Mouse (Mus musculus) CH12.LX (cell line): Measurements from ENCODE around the gene Rps27a. TPM values are rescaled to one million over a fixed set of nuclear protein-coding genes. Genes with fewer than 3 reads are reported as not detected.

ENCODE experiments used
- DNase-seq: peaks from one replicate; pipeline ENCODE4 v3.0.0-alpha.2; 2013; ENCODE audit errors: extremely low read depth
- H3K27ac ChIP-seq: 2 replicates; pipeline ENCODE4 v1.5.1; 2012; ENCODE audit warnings: low read depth, mild to moderate bottlenecking, control low read depth, moderate library complexity; ENCODE audit not compliant: insufficient read depth
- H3K27me3 ChIP-seq: replicated peaks from 2 replicates; pipeline ENCODE3; 2012; ENCODE audit warnings: inconsistent platforms
- H3K36me3 ChIP-seq, 2 experiments: replicated peaks in 1 of 2; 2 replicates each; pipeline versions ENCODE3 to v1.6.1; 2012; ENCODE audit warnings: inconsistent platforms in 1 of 2, low read length in 1 of 2, mild to moderate bottlenecking in 1 of 2, mixed read lengths in 1 of 2, moderate library complexity in 1 of 2; ENCODE audit not compliant: control insufficient read depth in 1 of 2, insufficient read depth in 1 of 2
- H3K4me1 ChIP-seq, 2 experiments: 2 replicates each; pipeline ENCODE4 v1.6.1; 2012; ENCODE audit warnings: inconsistent platforms in 1 of 2, moderate library complexity in 1 of 2; ENCODE audit not compliant: insufficient read depth in 2 of 2, control insufficient read depth in 1 of 2
- H3K4me2 ChIP-seq: 2 replicates; pipeline ENCODE4 v1.6.1; 2012; ENCODE audit warnings: low read depth, mild to moderate bottlenecking, control low read depth; ENCODE audit not compliant: poor library complexity, insufficient read depth, severe bottlenecking
- H3K4me3 ChIP-seq, 3 experiments: fragments of 150-350 bp in 1 of 3; sonication (generic) in 1 of 3; replicated peaks in 1 of 3; 2 replicates each; pipeline versions ENCODE3 to v1.5.1; 2011 to 2012; ENCODE audit warnings: low read depth in 2 of 3, low read length in 2 of 3, mild to moderate bottlenecking in 2 of 3, moderate library complexity in 2 of 3, control low read depth in 1 of 3, improper control_type of control experiment in 1 of 3, inconsistent platforms in 1 of 3, mixed read lengths in 1 of 3; ENCODE audit not compliant: poor library complexity in 1 of 3
- H3K79me2 ChIP-seq: replicated peaks from 2 replicates; pipeline ENCODE4 v1.6.1; 2012; ENCODE audit warnings: mild to moderate bottlenecking, moderate library complexity; ENCODE audit not compliant: control insufficient read depth, poor library complexity, insufficient read depth, severe bottlenecking; ENCODE audit errors: extremely low read depth
- H3K9ac ChIP-seq: 2 replicates; pipeline ENCODE4 v1.6.1; 2012; ENCODE audit warnings: low read depth, mild to moderate bottlenecking, control low read depth, moderate library complexity; ENCODE audit not compliant: insufficient read depth
- H3K9me3 ChIP-seq: replicated peaks from 2 replicates; pipeline ENCODE3; 2012; ENCODE audit warnings: low read length, inconsistent platforms, mixed read lengths
- BHLHE40 ChIP-seq: IDR thresholded peaks from 2 replicates; pipeline ENCODE4 v1.6.1; 2011; ENCODE audit warnings: mild to moderate bottlenecking, low read depth, low read length, improper control_type of control experiment
- CHD1 ChIP-seq: IDR thresholded peaks from 2 replicates; pipeline ENCODE4 v1.6.1; 2012; ENCODE audit warnings: low read depth, low read length, improper control_type of control experiment, inconsistent platforms
- CHD2 ChIP-seq: IDR thresholded peaks from 2 replicates; pipeline ENCODE4 v1.6.1; 2011; ENCODE audit warnings: low read length, improper control_type of control experiment
- CTCF ChIP-seq, 2 experiments: IDR thresholded peaks in 1 of 2; conservative IDR thresholded peaks in 1 of 2; 2 replicates each; pipeline ENCODE4 v1.5.1; 2011 to 2012; ENCODE audit warnings: low read depth in 2 of 2, low read length in 2 of 2, improper control_type of control experiment in 1 of 2, inconsistent platforms in 1 of 2, mild to moderate bottlenecking in 1 of 2, moderate library complexity in 1 of 2
- E2F4 ChIP-seq: IDR thresholded peaks from 2 replicates; pipeline ENCODE4 v1.6.1; 2011; ENCODE audit warnings: low read depth, low read length, improper control_type of control experiment; ENCODE audit not compliant: insufficient replicate concordance
- ELF1 ChIP-seq: IDR thresholded peaks from 2 replicates; pipeline ENCODE4 v1.6.1; 2014; ENCODE audit warnings: low read depth, mild to moderate bottlenecking, inconsistent platforms, low read length, improper control_type of control experiment
- EP300 ChIP-seq: IDR thresholded peaks from 2 replicates; pipeline ENCODE4 v1.6.1; 2011; ENCODE audit warnings: low read length, improper control_type of control experiment
- ETS1 ChIP-seq: conservative IDR thresholded peaks from 2 replicates; pipeline ENCODE4 v1.6.1; 2012; ENCODE audit warnings: low read depth, mild to moderate bottlenecking, inconsistent platforms, low read length, improper control_type of control experiment, moderate library complexity
- GABPA ChIP-seq: IDR thresholded peaks from 2 replicates; pipeline ENCODE4 v1.6.1; 2012; ENCODE audit warnings: low read depth, low read length, improper control_type of control experiment, inconsistent platforms; ENCODE audit not compliant: insufficient replicate concordance
- HCFC1 ChIP-seq: IDR thresholded peaks from 2 replicates; pipeline ENCODE4 v1.6.1; 2012; ENCODE audit warnings: low read depth, mild to moderate bottlenecking, inconsistent platforms, low read length, improper control_type of control experiment
- IRF4 ChIP-seq: IDR thresholded peaks from 2 replicates; pipeline ENCODE4 v1.6.1; 2014; ENCODE audit warnings: low read depth, mild to moderate bottlenecking, inconsistent platforms, low read length, improper control_type of control experiment
- JUND ChIP-seq: conservative IDR thresholded peaks from 2 replicates; pipeline ENCODE4 v1.6.1; 2011; ENCODE audit warnings: low read depth, low read length, improper control_type of control experiment
- MAFK ChIP-seq: IDR thresholded peaks from 2 replicates; pipeline ENCODE4 v1.6.1; 2011; ENCODE audit warnings: low read length, improper control_type of control experiment; ENCODE audit not compliant: insufficient replicate concordance
- MAZ ChIP-seq: IDR thresholded peaks from 2 replicates; pipeline ENCODE4 v1.6.1; 2012; ENCODE audit warnings: low read depth, mild to moderate bottlenecking, inconsistent platforms, low read length, improper control_type of control experiment, moderate library complexity
- MEF2A ChIP-seq: IDR thresholded peaks from 2 replicates; pipeline ENCODE4 v1.6.1; 2014; ENCODE audit warnings: low read depth, mild to moderate bottlenecking, inconsistent platforms, low read length, improper control_type of control experiment, borderline replicate concordance
- MYC ChIP-seq: IDR thresholded peaks from 2 replicates; pipeline ENCODE4 v1.6.1; 2011; ENCODE audit warnings: low read depth, mild to moderate bottlenecking, improper control_type of control experiment, low read length
- NELFE ChIP-seq: IDR thresholded peaks from 2 replicates; pipeline ENCODE4 v1.6.1; 2011; ENCODE audit warnings: low read depth, low read length, improper control_type of control experiment
- PAX5 ChIP-seq: IDR thresholded peaks from 2 replicates; pipeline ENCODE4 v1.6.1; 2012; ENCODE audit warnings: low read length, inconsistent platforms, mixed read lengths
- POLR2AphosphoS2 ChIP-seq: IDR thresholded peaks from 2 replicates; pipeline ENCODE4 v1.6.1; 2011; ENCODE audit warnings: low read depth, low read length, improper control_type of control experiment
- RAD21 ChIP-seq: IDR thresholded peaks from 2 replicates; pipeline ENCODE4 v1.6.1; 2011; ENCODE audit warnings: low read depth, mild to moderate bottlenecking, low read length, improper control_type of control experiment, moderate library complexity
- RCOR1 ChIP-seq: conservative IDR thresholded peaks from 2 replicates; pipeline ENCODE4 v1.6.1; 2012; ENCODE audit warnings: low read depth, mild to moderate bottlenecking, inconsistent platforms, low read length, improper control_type of control experiment
- SIN3A ChIP-seq: IDR thresholded peaks from 2 replicates; pipeline ENCODE4 v1.6.1; 2012; ENCODE audit warnings: low read length, improper control_type of control experiment, inconsistent platforms
- SMC3 ChIP-seq: IDR thresholded peaks from 2 replicates; pipeline ENCODE4 v1.6.1; 2011; ENCODE audit warnings: low read depth, low read length, improper control_type of control experiment
- TBP ChIP-seq: conservative IDR thresholded peaks from 2 replicates; pipeline ENCODE4 v1.6.1; 2011; ENCODE audit warnings: low read depth, low read length, improper control_type of control experiment
- TCF12 ChIP-seq: IDR thresholded peaks from 2 replicates; pipeline ENCODE4 v1.6.1; 2014; ENCODE audit warnings: low read depth, mild to moderate bottlenecking, inconsistent platforms, low read length, improper control_type of control experiment
- UBTF ChIP-seq: IDR thresholded peaks from 2 replicates; pipeline ENCODE4 v1.6.1; 2012; ENCODE audit warnings: low read depth, mild to moderate bottlenecking, inconsistent platforms, low read length, improper control_type of control experiment, moderate library complexity
- USF1 ChIP-seq: IDR thresholded peaks from 2 replicates; pipeline ENCODE4 v1.6.1; 2014; ENCODE audit warnings: low read depth, mild to moderate bottlenecking, inconsistent platforms, low read length, improper control_type of control experiment
- USF2 ChIP-seq: conservative IDR thresholded peaks from 2 replicates; pipeline ENCODE4 v1.6.1; 2011; ENCODE audit warnings: low read depth, low read length, improper control_type of control experiment
- ZMIZ1 ChIP-seq: IDR thresholded peaks from 2 replicates; pipeline ENCODE4 v1.6.1; 2012; ENCODE audit warnings: low read depth, mild to moderate bottlenecking, inconsistent platforms, low read length, improper control_type of control experiment
- ZNF384 ChIP-seq: IDR thresholded peaks from 2 replicates; pipeline ENCODE4 v1.6.1; 2012; ENCODE audit warnings: low read depth, low read length, improper control_type of control experiment, inconsistent platforms
- dilution Hi-C: fragments of 300-500 bp; cut with MboI; formaldehyde crosslinking; loops from 2 replicates; pipeline ENCODE4 v1.14.3; 2020; ENCODE audit warnings: low sequenced_read_pairs; ENCODE audit not compliant: extremely low pct_unique_long_range_greater_than_20kb, extremely low pct_ligation_motif_present
- in situ Hi-C: fragments of 300-500 bp; cut with MboI; formaldehyde crosslinking; loops from 3 replicates; pipeline ENCODE4 v1.14.3; 2019; ENCODE audit warnings: low sequenced_read_pairs, low pct_ligation_motif_present, low pct_unique_long_range_greater_than_20kb, mixed read lengths
- polyA plus RNA-seq: library from polyadenylated mRNA; unstranded; fragments of >175 nt; gene quantifications from 2 replicates; pipeline ENCODE4 v1.2.1, GENCODE M21; 2012; ENCODE audit warnings: low read depth; ENCODE audit not compliant: insufficient read length
- total RNA-seq, 2 experiments: library from RNA; depleted of rRNA; stranded (reverse); fragments of 300-350 nt in 1 of 2; fragments of >200 nt in 1 of 2; gene quantifications; 2 replicates each; pipeline ENCODE4 v1.2.3; 2012 to 2014

Gene Rps27a
- total and polyA plus RNA-seq, 3 experiments = 2,619 to 3,767 (median 2,733) TPM

DNA sequence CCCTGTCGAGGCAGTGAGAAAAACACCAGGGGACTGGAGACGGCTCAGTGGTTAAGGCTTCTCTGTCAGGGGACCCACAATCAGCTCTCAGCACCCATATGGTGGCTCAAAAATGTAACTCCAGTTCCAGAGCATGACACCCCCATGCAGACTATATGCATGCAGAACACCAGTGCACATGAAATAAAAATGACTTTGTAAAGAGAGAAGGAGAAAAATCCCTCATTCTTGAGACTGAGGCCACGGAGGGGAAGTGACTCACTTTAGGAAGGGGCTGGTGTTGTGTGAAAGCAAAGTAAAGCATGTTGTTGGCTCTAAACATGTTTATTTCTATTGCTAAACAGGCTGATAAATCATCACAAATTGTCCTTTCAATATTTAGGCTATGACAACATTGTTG lies 13.1 kb upstream of the Rps27a start:
- peak; percentile 82 for TF ChIP-seq EP300
- TF ChIP-seq UBTF = 0 out of 2 replicates have a peak, but pooled peaks have one; percentile 32
- TF ChIP-seq IRF4 = peak; percentile 75; the same call in 1 of the 2 replicates
- peak; percentile 31; the same call in 1 of the 2 replicates for TF ChIP-seq MEF2A
- no peak for TF ChIP-seq CTCF (conservative IDR thresholded peaks at IDR 0.05 in 1 of 2, IDR thresholded peaks at IDR 0.05 in 1 of 2; ENCODE audit: low read depth in 2 of 2, low read length in 2 of 2)
- 0 out of 2 replicates have a peak, but pooled peaks have one; percentile 19 for TF ChIP-seq BHLHE40
- 0 out of 2 replicates have a peak, but pooled peaks have one; percentile 25 for TF ChIP-seq MYC
- TF ChIP-seq JUND = no peak; the same call in 1 of the 2 replicates
- TF ChIP-seq, all 38 proteins: peak for 6
- Histone ChIP-seq H3K9ac (peak overlapping the region; percentile 32; the same call in 1 of the 2 replicates), H3K36me3 (peaks cover 0 to 8% of the 10 kb centered on the region in 2 experiments), H3K27me3 (no peaks in the 10 kb centered on the region), H3K4me3 (peak overlapping the region in 2 of 3 experiments; percentile 1 to 27), H3K27ac (peak overlapping the region; percentile 23; the same call in 1 of the 2 replicates), H3K79me2 (no peaks in the 10 kb centered on the region), H3K4me1 (peaks cover 8 to 31% of the 10 kb centered on the region in 2 experiments), H3K4me2 (peak overlapping the region; percentile 56), H3K9me3 (no peaks in the 10 kb centered on the region)
- dilution Hi-C loops (no loop called here), in situ Hi-C loops (no loop called here)
- DNase-seq = no peak

DNA sequence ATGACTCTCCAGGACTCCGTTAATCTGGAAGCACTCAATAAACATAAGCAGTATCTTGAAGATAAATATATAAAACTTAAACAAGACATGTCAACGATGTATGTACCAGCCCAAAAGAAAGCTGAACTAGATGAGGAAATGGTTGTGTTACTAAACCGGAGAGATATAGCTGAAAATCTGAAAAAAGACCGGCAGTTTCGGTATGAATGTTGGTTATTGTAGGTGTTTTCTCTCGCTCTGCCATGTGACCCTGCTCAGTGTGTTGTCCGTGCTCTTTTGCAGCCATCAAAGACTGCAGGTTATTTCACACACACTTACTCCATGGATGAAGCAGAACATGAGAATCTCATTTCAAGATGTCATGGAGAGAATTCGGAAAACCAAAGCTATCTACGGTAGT lies 12.5 kb upstream of the Rps27a start:
- H3K27ac ChIP-seq = peak overlapping the region; percentile 23; the same call in 1 of the 2 replicates
- peak overlapping the region; percentile 56 for H3K4me2 ChIP-seq
- peak overlapping the region; percentile 32; the same call in 1 of the 2 replicates for H3K9ac ChIP-seq
- peaks cover 8 to 31% of the 10 kb centered on the region in 2 experiments for H3K4me1 ChIP-seq
- dilution Hi-C loops = no loop called here
- DNase-seq = peak; percentile 89
- in situ Hi-C loops = no loop called here
- H3K4me3 ChIP-seq = peak overlapping the region in 2 of 3 experiments; percentile 1 to 27
- no peaks in the 10 kb centered on the region for H3K27me3 ChIP-seq
- H3K9me3 ChIP-seq = no peaks in the 10 kb centered on the region
- no peaks in the 10 kb centered on the region for H3K79me2 ChIP-seq
- H3K36me3 ChIP-seq = peaks cover 0 to 7% of the 10 kb centered on the region in 2 experiments
- TF ChIP-seq NELFE (peak; percentile 8; the same call in 1 of the 2 replicates), MAZ (0 out of 2 replicates have a peak, but pooled peaks have one; percentile 22), SIN3A (peak; percentile 93), ELF1 (peak; percentile 68), RAD21 (no peak), PAX5 (no peak), MAFK (peak; percentile 43; the same call in 1 of the 2 replicates), JUND (peak; percentile 95), USF2 (peak; percentile 80), ETS1 (peak; percentile 88), MYC (peak; percentile 99), TCF12 (peak; percentile 74; the same call in 1 of the 2 replicates), POLR2AphosphoS2 (no peak), MEF2A (peak; percentile 95), IRF4 (peak; percentile 99), USF1 (peak; percentile 87), ZNF384 (peak; percentile 88), E2F4 (no peak), CHD1 (0 out of 2 replicates have a peak, but pooled peaks have one; percentile 35), TBP (peak; percentile 82; the same call in 1 of the 2 replicates), ZMIZ1 (no peak), UBTF (no peak), GABPA (no peak), CHD2 (0 out of 2 replicates have a peak, but pooled peaks have one; percentile 6), RCOR1 (0 out of 2 replicates have a peak, but pooled peaks have one; percentile 57), HCFC1 (peak; percentile 53), SMC3 (no peak; the same call in 1 of the 2 replicates)
